Mouse (Mus musculus): Measurements from ENCODE around the gene Fut2.

The Fut2 gene

GRCm38 (mm10) chr7:45598960-45599879 lies 67.0 kb downstream of the Fut2 start:
- no peak for DNase-seq (ENCODE audit: low read depth, low spot score)

All from skeletal muscle tissue, adult 2 months (tissue).